Mouse (Mus musculus): ENCODE data around the gene Tns1.

- TF ChIP-seq CTCF (IDR thresholded peaks at IDR 0.05; ENCODE audit: control insufficient read depth, insufficient read depth, insufficient read length), result no peak
- TF ChIP-seq MAX (IDR thresholded peaks at IDR 0.05), result no peak
Observed at GRCm38 (mm10) chr1:73962049-73962448, 162.2 kb downstream of the Tns1 start.

Data from C2C12 (cell line).